ENCODE assay signal across 8 mouse cellular contexts in genomic region chr2:76283378-76284132, GRCm38 (mm10). TPM values are rescaled to one million over a fixed set of nuclear protein-coding genes. Genes with fewer than 3 reads are reported as not detected.
A peak's percentile ranks its signal among the peaks of the same experiment; 100 is the strongest.
DNase-seq lines count a peak whose midpoint lies in the region; ATAC-seq lines count a peak whose summit lies in the region.

No protein-coding gene starts in this region.

- H3K4me3 ChIP-seq in lung, embryonic 15.5 days: no peak overlapping the region

- H3K36me3 ChIP-seq in lung, embryonic 15.5 days: no peaks in the 10 kb centered on the region

- WGBS in lung, embryonic 15.5 days: 47% methylated on average over 6 of the region's 6 CpGs

- H3K4me1 ChIP-seq in lung, embryonic 15.5 days: no peaks in the 10 kb centered on the region

- DNase-seq in gastrocnemius, postnatal 14 days: peak; percentile 22
- DNase-seq in gastrocnemius, adult 18-20 months (ENCODE audit: low spot score): no peak
- peak; percentile 71 for DNase-seq in cerebellum, adult 11-12 months
- DNase-seq in heart, postnatal 4 days: peak; percentile 63
- DNase-seq in testis, postnatal 14 days (ENCODE audit: low spot score): no peak
- DNase-seq in thymus, adult 18-20 months: no peak

- no peaks in the 10 kb centered on the region for H3K27me3 ChIP-seq in lung, embryonic 15.5 days

- ATAC-seq in lung, embryonic 15.5 days (ENCODE audit: borderline replicate concordance, extremely low read depth, low FRiP score, low TSS enrichment): peak; percentile 66; the same call in 1 of the 2 replicates
- ATAC-seq in megakaryocyte progenitor cell, adult 5-6 weeks (replicated peaks; ENCODE audit: poor library complexity): no peak

- no peak overlapping the region for H3K27ac ChIP-seq in lung, embryonic 15.5 days

- no peak overlapping the region for H3K4me2 ChIP-seq in lung, embryonic 15.5 days

- H3K9ac ChIP-seq in lung, embryonic 15.5 days: no peak overlapping the region

- H3K9me3 ChIP-seq in lung, embryonic 15.5 days: no peaks in the 10 kb centered on the region

- intact Hi-C loops in gastrocnemius, postnatal 14 days (cut with DNase I; ENCODE audit: low total_unique reads): no loop called here

RNA-seq across cellular contexts. Expression of gene Pde11a, which starts 55.0 kb away (rescaled TPM):
- total RNA-seq in gastrocnemius, postnatal 14 days (2021): under 1 TPM; 0.07 to 0.14 TPM
- total RNA-seq in gastrocnemius, adult 18-20 months (2021): under 1 TPM; 0.09 to 0.21 TPM
- under 1 TPM; 0.14 to 0.43 TPM for total RNA-seq in heart, postnatal 4 days (2021)
- polyA plus RNA-seq in lung, embryonic 15.5 days (2015; fragmentation: Nextera tagmentation; extraction: Ambion mirVana): 0.06 and 0.14 TPM in 2 replicates
- total RNA-seq in megakaryocyte progenitor cell, adult 5-6 weeks (2015): not detected in 2 replicates
- total RNA-seq in megakaryocyte progenitor cell, adult 5-6 weeks (2017): not detected in 2 replicates

Comparison
In these comparisons a context has a peak if more than half of its experiments do, and no peak if none do; other contexts are left out.
1. DNase-seq: peak in gastrocnemius, postnatal 14 days (single experiment), cerebellum, adult 11-12 months (single experiment) and heart, postnatal 4 days (single experiment); none in gastrocnemius, adult 18-20 months (single experiment), testis, postnatal 14 days (single experiment) and thymus, adult 18-20 months (0 of 2).